Mouse (Mus musculus) small intestine, adult 2 months (tissue): ENCODE measurements around the gene Myo3a.

Experiments
- CTCF ChIP-seq: fragments of 200-500 bp; IDR thresholded peaks from 2 replicates; pipeline ENCODE4 v1.5.1; 2012; ENCODE audit warnings: low read depth, mild to moderate bottlenecking, control low read depth, inconsistent platforms, low read length, moderate library complexity, mixed read lengths; ENCODE audit not compliant: insufficient replicate concordance, insufficient read length; ENCODE audit errors: extremely low read depth
- POLR2A ChIP-seq: fragments of 200-500 bp; IDR thresholded peaks from 2 replicates; pipeline ENCODE4 v1.6.1; 2012; ENCODE audit warnings: low read depth, mild to moderate bottlenecking, control low read depth, inconsistent platforms, low read length, moderate library complexity

- no peak for TF ChIP-seq POLR2A
- no peak for TF ChIP-seq CTCF
These were observed 44.3 kb downstream of the Myo3a start for GRCm38 (mm10) chr2:22271555-22271954.
